Mouse (Mus musculus) liver, postnatal 0 days (tissue): Measurements from ENCODE around the gene Ttll1.

ENCODE experiments used
- CTCF ChIP-seq: sonication (generic); IDR thresholded peaks from 2 replicates; pipeline ENCODE4 v1.5.1; 2016; ENCODE audit warnings: antibody characterized with exemption, low read depth
- EP300 ChIP-seq: IDR thresholded peaks from 2 replicates; pipeline ENCODE4 v1.6.1; 2016; ENCODE audit warnings: antibody characterized with exemption, low read depth, mild to moderate bottlenecking

DNA sequence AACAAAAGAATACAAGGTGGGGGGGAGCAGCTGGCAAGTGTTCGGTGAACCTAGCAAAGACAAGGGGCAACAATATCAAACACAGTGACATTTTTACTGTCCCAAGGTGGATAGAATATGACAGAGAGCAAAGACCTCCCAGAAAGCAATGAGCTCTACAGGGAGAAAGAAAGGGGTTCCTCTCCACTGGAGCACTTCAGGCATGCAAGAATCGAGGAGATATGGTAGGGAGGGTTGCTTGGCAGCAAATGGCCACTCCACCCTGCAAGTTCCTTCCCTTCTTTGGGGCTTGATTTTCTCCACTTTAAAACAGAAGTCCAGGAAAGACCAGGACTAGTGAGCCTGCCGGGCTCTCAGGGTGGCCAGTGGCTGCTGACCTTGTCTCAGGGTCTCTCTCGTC lies 44.4 kb downstream of the Ttll1 start:
- TF ChIP-seq CTCF (no peak), EP300 (no peak)
